Mouse (Mus musculus) thymus, postnatal 0 days (tissue): ENCODE data around the gene Hinfp. TPM values are rescaled to one million over a fixed set of nuclear protein-coding genes. Genes with fewer than 3 reads are reported as not detected.
A peak's percentile ranks its signal among the peaks of the same experiment; 100 is the strongest.
"Not testable (repeated sequence)": the region's sequence is repeated elsewhere in the genome, so short reads cannot be mapped to it uniquely, and the experiment has no call there.

Experiments
- DNase-seq: peaks from one replicate; pipeline ENCODE4 v3.0.0-alpha.2; 2015; ENCODE audit warnings: low spot score
- polyA plus RNA-seq: library from polyadenylated mRNA; unstranded; fragments of >200 nt; fragmentation: Nextera tagmentation; extraction: Ambion mirVana; gene quantifications from 2 replicates; pipeline ENCODE4 v1.2.1, GENCODE M21; 2015

Gene Hinfp
- 22.4 and 22.6 TPM in 2 replicates for polyA plus RNA-seq

- DNase-seq: peak; percentile 99
Measured at GRCm38 (mm10) chr9:44305466-44306079, at the start of gene Hinfp. Gene Hinfp, minus strand, starts transcription at chr9:44305671.

DNA sequence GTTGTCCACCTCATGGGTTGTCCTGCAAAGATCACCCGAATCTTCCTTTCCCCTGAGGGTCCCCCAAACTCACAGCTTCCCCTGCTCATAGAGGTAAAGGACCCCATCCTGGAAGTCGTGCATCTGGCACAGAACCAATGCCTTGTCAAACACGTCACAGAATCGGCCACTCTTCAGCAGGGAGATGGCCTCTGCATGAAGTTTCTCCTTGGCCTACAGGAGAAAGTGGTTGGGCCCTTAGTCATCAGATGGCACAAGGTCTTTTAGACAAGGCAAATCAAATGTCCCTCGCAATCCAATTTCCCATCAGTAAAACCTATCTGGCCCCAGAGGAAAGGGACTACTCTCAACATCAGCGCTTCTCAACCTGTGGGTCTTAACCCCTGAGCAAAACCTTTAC, 47.7 kb upstream of the Hinfp start:
- no peak for DNase-seq

DNA sequence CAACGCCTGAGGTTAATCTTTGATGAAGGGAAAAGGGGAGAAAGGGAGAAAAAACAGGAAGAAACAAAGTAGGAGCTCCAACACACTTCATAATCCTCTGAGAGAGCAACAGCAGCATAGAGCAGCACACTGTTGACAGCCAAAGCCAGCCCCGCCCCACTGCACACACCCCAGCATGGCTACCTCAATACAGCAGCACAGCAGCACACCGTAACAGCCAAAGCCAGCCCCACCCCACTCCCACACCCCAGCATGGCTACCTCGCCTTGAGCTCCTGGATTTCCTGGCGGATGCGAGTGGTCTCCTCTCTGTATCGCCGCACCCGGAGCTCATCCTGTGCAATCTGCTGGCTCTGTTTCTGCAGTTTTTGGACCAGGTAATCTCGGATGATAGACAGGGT, 46.9 kb upstream of the Hinfp start:
- no peak for DNase-seq

- DNase-seq: no peak
Measured at GRCm38 (mm10) chr9:44351396-44351795, 45.9 kb upstream of the Hinfp start.

- no peak for DNase-seq
Measured at GRCm38 (mm10) chr9:44348546-44348945, 43.1 kb upstream of the Hinfp start.

DNA sequence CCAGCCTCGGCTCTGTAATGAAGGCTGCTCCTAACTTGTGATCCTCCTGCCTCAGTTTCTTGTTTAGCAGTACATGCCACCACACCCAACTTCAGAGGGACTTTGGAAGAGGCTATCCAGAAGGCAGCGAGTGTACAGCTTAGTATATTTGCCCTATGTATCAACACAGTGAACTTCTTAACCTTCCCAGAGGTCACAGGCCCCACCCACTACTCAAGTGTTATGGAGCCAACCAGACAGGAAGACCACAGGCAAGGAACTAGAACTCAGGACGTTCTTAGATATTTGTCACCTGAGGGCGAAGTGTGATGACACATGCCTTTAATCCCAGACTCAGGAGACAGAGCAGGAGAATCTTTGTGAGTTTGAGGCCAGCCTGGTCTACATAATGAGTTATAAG, 42.1 kb upstream of the Hinfp start:
- no peak for DNase-seq

DNA sequence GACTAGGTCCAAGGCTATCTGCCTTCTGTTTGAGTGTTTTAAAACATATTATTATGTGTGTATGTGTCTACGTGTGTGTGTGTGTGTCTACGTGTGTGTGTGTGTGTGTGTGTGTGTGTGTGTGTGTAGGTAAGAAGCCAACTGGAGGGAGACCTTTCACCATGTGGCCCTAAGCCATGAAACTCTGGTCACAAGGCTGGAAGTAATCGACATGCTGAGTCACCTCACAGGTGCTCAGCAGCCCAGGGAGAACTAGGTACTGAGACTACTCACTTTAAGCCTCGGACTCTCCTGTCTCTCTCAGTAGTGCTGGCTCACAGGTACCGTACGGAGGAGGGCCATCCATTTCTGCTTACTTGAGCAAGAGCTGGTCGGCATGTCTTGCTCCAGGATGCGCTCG, 41.7 kb upstream of the Hinfp start:
- DNase-seq: no peak

GRCm38 (mm10) chr9:44345570-44346433, 40.3 kb upstream of the Hinfp start:
- no peak for DNase-seq

GRCm38 (mm10) chr9:44343781-44344421, 38.4 kb upstream of the Hinfp start, which contains the start of gene Hmbs:
Gene Hmbs, minus strand, starts transcription at chr9:44344228.
- peak; percentile 89 for DNase-seq

- DNase-seq: no peak
Measured at GRCm38 (mm10) chr9:44343290-44343689, 37.8 kb upstream of the Hinfp start.

GRCm38 (mm10) chr9:44342605-44343004, 37.1 kb upstream of the Hinfp start:
- no peak for DNase-seq

DNA sequence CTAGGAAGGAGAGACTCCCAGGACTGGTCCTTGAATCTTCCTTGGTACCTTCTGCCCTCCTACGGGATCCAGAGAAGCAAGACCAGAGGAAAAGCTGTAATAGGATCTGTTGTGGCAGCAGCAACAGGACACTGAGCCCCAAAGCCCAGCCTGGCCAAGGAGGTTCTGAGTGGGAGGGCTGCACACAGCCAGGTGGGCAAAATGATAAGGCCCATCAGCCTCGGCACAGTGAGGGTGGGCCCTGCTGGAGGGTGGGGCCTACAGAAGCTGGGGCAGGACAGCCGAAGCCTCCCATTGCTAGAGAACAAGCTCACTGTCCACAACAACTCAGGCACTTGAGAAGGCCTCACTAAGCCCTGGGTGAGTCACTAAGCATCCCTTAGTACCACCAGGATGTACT, 36.7 kb upstream of the Hinfp start:
- DNase-seq: no peak

- DNase-seq: no peak
Measured at GRCm38 (mm10) chr9:44341487-44341886, 36.0 kb upstream of the Hinfp start.

DNA sequence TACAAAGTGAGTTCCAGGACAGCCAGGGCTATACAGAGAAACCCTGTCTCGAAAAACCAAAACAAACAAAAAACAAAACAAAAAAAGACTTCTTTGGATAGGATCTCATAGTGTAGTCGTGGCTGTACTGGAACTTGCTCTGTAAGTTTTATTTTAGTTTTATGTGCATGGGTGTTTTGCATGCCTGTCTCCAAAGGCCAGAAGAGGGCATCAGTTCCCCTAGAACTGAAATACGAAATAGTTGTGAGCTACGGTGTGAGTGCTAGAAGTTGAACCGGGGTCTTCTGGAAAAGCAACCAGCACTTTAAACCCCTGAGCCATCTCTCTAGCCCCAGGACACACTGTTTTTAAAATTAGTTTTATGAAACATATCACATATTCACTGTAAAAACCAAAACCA, 33.1 kb upstream of the Hinfp start:
- no peak for DNase-seq

DNA sequence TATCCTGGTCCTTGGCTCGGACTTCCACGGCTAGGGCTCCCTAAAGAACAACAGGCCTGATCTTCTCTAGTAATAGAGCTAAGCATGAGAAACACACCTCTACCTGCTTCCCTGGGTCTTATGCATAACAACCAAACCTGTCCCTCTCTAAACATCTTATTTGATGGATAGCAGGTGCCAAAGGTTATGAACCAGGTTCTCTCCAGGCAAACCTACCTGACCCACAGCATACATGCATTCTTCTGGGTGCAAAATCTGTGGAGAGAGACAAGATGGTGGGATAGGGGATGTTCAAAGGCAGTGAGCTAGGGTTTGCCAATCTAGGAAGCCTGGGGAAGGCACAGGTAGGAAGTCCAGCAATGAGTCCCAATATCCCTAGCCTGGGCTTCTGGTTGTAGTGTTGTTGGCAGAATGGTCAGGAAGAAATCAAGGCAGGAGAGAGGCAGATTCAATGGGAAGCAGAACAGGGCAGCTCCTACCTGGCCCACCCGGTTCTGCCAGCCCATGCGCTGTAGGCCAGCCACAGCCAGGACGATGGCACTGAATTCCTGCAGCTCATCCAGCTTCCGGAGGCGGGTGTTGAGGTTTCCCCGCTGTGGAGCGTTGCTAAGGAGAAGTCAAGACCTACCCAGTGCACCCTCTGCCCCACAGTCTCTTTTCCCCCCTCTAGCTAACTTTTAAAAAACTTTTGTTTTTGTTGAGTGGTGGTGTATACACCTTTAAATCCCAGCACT, 32.1 kb upstream of the Hinfp start:
- DNase-seq: no peak

GRCm38 (mm10) chr9:44336964-44337363, 31.5 kb upstream of the Hinfp start:
- DNase-seq: no peak

DNA sequence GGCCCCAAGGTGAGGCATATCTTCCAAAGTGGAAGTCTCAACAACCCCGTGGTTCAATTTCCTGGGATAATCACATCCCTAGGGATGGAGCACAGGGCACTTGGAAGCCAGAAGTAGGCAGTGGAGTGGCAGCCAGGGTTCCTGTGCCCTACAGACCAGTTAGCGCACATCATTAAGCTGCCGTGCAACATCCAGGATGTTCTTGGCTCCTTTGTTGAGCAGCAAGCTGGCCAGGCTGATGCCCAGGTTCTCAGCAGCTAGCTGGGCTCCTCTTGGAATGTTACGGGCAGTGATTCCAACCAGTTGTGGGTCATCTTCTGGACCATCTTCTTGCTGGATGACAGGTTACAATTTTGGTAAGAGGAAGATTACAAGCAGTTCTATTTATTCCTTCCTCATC, 31.0 kb upstream of the Hinfp start:
- not testable (repeated sequence) for DNase-seq

DNA sequence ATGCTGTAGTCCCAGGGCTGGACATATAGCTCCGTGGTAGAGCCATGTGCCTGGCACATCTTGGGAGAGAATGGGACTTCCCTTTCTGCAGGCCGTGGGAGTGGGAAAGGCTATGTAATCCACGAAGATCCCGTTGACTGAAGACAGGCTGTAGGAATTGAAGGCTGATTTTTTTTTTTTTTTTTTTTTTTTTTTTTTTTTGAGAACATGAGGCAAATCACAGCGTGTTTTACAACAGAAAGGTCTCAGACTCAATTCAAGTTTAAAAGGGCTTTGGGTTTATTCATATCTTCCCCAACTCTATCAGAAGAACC, 30.6 kb upstream of the Hinfp start:
- no peak for DNase-seq

DNA sequence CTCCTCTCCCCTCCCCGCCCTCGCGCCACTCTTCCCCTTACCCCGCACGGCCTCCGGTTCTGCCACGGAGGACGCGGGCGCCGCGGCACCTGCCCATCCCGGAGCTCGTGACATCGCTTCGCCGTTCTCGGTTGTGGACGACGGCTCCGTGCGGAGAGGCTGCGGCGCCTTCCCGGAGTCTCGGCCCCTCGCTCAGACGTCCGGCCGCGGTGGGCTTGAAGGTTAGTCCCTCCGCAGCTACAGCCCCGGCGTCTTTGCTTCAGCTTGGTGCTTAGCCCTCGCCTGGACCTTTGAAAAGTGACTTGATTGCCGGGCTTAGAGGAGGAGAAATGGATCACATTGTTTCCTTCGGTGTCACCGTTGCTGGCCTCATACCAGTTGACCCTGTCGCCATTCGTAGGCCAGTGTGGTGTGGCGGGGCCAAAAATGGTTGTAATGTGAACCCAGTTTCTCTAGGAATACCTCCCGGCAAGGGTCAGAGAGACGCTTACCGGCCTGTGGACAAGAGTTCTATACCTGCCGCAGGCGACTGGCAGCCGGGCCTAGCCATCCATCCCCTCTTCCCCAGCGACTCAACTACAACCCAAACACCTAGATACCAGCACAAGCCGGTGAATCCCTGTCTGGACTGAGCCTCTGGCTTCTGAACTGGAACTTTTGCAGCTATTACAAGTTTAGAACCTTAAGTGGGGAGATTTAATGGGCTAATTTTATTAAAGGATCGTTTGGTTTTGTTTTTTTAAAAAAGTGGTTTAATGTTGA, 30.0 kb upstream of the Hinfp start:
- peak; percentile 28 for DNase-seq

- DNase-seq: peak; percentile 99
Measured at GRCm38 (mm10) chr9:44334396-44335330, 29.2 kb upstream of the Hinfp start, which contains the start of gene H2afx. Gene H2afx, plus strand, starts transcription at chr9:44334694.
